Mouse (Mus musculus): ENCODE measurements around the gene Ddo. TPM values are rescaled to one million over a fixed set of nuclear protein-coding genes. Genes with fewer than 3 reads are reported as not detected.

Gene Ddo
- polyA plus RNA-seq, 1 experiment from 2014 or later = 0.79 TPM

DNA sequence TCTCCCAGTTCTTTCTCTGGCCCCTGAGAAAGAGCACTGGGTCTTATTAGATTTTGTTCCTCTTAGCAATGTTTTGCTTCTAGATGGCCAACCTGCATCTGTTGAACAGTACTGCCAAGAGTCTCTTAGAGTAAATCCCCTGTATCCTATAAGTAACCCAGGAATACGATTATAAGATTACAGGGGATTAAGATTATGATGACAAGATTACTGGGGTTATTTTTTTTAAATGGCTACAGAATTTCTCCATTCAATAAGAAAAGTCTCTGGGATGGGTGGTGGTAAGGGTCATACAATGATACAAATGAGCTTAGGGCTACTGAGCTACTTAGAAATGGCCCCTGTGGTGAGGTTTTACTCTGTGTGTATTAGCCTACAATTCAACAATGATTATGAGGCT is 15.5 kb downstream of the Ddo start:
- Histone ChIP-seq H3K4me2 (ENCODE audit: low read length) (no peak overlapping the region), H3K4me3 (ENCODE audit: low read depth, low read length) (no peak overlapping the region), H3K36me3 (ENCODE audit: control insufficient read depth, insufficient read depth, low read length) (no peaks in the 10 kb centered on the region), H3K9ac (ENCODE audit: low read length) (no peak overlapping the region), H3K4me1 (ENCODE audit: control insufficient read depth, insufficient read depth, low read length) (no peaks in the 10 kb centered on the region), H3K9me3 (replicated peaks; ENCODE audit: control insufficient read depth, low read length) (no peaks in the 10 kb centered on the region), H3K27me3 (replicated peaks; ENCODE audit: control insufficient read depth, insufficient read depth, low read length) (no peaks in the 10 kb centered on the region), H3K27ac (ENCODE audit: low read depth, low read length) (no peak overlapping the region)
- ATAC-seq = no peak
- no peak for DNase-seq (ENCODE audit: low spot score)
- 84% methylated on average over 1 of the region's 1 CpGs for WGBS

GRCm38 (mm10) chr10:40648776-40649175 is 19.0 kb downstream of the Ddo start:
- H3K4me2 ChIP-seq (ENCODE audit: low read length) = no peak overlapping the region
- H3K4me3 ChIP-seq (ENCODE audit: low read depth, low read length) = no peak overlapping the region
- H3K9me3 ChIP-seq (replicated peaks; ENCODE audit: control insufficient read depth, low read length) = no peaks in the 10 kb centered on the region
- no peaks in the 10 kb centered on the region for H3K27me3 ChIP-seq (replicated peaks; ENCODE audit: control insufficient read depth, insufficient read depth, low read length)
- no peak overlapping the region for H3K27ac ChIP-seq (ENCODE audit: low read depth, low read length)
- DNase-seq (ENCODE audit: low spot score) (no peak), ATAC-seq (no peak)
- no peak overlapping the region for H3K9ac ChIP-seq (ENCODE audit: low read length)
- peaks cover 6% of the 10 kb centered on the region; the same call in 1 of the 2 replicates for H3K4me1 ChIP-seq (ENCODE audit: control insufficient read depth, insufficient read depth, low read length)
- 77% methylated on average over 12 of the region's 12 CpGs for WGBS
- H3K36me3 ChIP-seq (ENCODE audit: control insufficient read depth, insufficient read depth, low read length) = no peaks in the 10 kb centered on the region

GRCm38 (mm10) chr10:40649634-40650033 is 19.8 kb downstream of the Ddo start:
- H3K4me1 ChIP-seq (ENCODE audit: control insufficient read depth, insufficient read depth, low read length) = peaks cover 6% of the 10 kb centered on the region; the same call in 1 of the 2 replicates
- DNase-seq (ENCODE audit: low spot score) (peak; percentile 76), ATAC-seq (no peak)
- 25% methylated on average over 4 of the region's 4 CpGs for WGBS
- H3K9me3 ChIP-seq (replicated peaks; ENCODE audit: control insufficient read depth, low read length) = no peaks in the 10 kb centered on the region
- no peaks in the 10 kb centered on the region for H3K36me3 ChIP-seq (ENCODE audit: control insufficient read depth, insufficient read depth, low read length)
- H3K4me3 ChIP-seq (ENCODE audit: low read depth, low read length) = no peak overlapping the region
- H3K9ac ChIP-seq (ENCODE audit: low read length) = no peak overlapping the region
- H3K27me3 ChIP-seq (replicated peaks; ENCODE audit: control insufficient read depth, insufficient read depth, low read length) = no peaks in the 10 kb centered on the region
- H3K4me2 ChIP-seq (ENCODE audit: low read length) = no peak overlapping the region
- no peak overlapping the region for H3K27ac ChIP-seq (ENCODE audit: low read depth, low read length)

GRCm38 (mm10) chr10:40651676-40652075 is 21.9 kb downstream of the Ddo start:
- Histone ChIP-seq H3K4me3 (ENCODE audit: low read depth, low read length) (no peak overlapping the region), H3K36me3 (ENCODE audit: control insufficient read depth, insufficient read depth, low read length) (no peaks in the 10 kb centered on the region), H3K9ac (ENCODE audit: low read length) (no peak overlapping the region), H3K9me3 (replicated peaks; ENCODE audit: control insufficient read depth, low read length) (no peaks in the 10 kb centered on the region), H3K27me3 (replicated peaks; ENCODE audit: control insufficient read depth, insufficient read depth, low read length) (no peaks in the 10 kb centered on the region), H3K27ac (ENCODE audit: low read depth, low read length) (no peak overlapping the region), H3K4me2 (ENCODE audit: low read length) (no peak overlapping the region), H3K4me1 (ENCODE audit: control insufficient read depth, insufficient read depth, low read length) (peaks cover 6% of the 10 kb centered on the region; the same call in 1 of the 2 replicates)
- DNase-seq (ENCODE audit: low spot score) (no peak), ATAC-seq (no peak)
- 48% methylated on average over 2 of the region's 2 CpGs for WGBS

GRCm38 (mm10) chr10:40665270-40665669 is 35.5 kb downstream of the Ddo start:
- Histone ChIP-seq H3K4me3 (ENCODE audit: low read depth, low read length) (no peak overlapping the region), H3K27ac (ENCODE audit: low read depth, low read length) (no peak overlapping the region), H3K9ac (ENCODE audit: low read length) (no peak overlapping the region), H3K9me3 (replicated peaks; ENCODE audit: control insufficient read depth, low read length) (no peaks in the 10 kb centered on the region), H3K27me3 (replicated peaks; ENCODE audit: control insufficient read depth, insufficient read depth, low read length) (no peaks in the 10 kb centered on the region), H3K36me3 (ENCODE audit: control insufficient read depth, insufficient read depth, low read length) (no peaks in the 10 kb centered on the region), H3K4me1 (ENCODE audit: control insufficient read depth, insufficient read depth, low read length) (no peaks in the 10 kb centered on the region), H3K4me2 (ENCODE audit: low read length) (no peak overlapping the region)
- DNase-seq (ENCODE audit: low spot score) (no peak), ATAC-seq (no peak)
- 88% methylated on average over 3 of the region's 3 CpGs for WGBS

- WGBS = 95% methylated on average over 1 of the region's 1 CpGs
- H3K9ac ChIP-seq (ENCODE audit: low read length) = no peak overlapping the region
- H3K9me3 ChIP-seq (replicated peaks; ENCODE audit: control insufficient read depth, low read length) = no peaks in the 10 kb centered on the region
- H3K4me3 ChIP-seq (ENCODE audit: low read depth, low read length) = no peak overlapping the region
- no peaks in the 10 kb centered on the region for H3K4me1 ChIP-seq (ENCODE audit: control insufficient read depth, insufficient read depth, low read length)
- H3K4me2 ChIP-seq (ENCODE audit: low read length) = no peak overlapping the region
- no peaks in the 10 kb centered on the region for H3K27me3 ChIP-seq (replicated peaks; ENCODE audit: control insufficient read depth, insufficient read depth, low read length)
- DNase-seq (ENCODE audit: low spot score) (no peak), ATAC-seq (no peak)
- no peak overlapping the region for H3K27ac ChIP-seq (ENCODE audit: low read depth, low read length)
- H3K36me3 ChIP-seq (ENCODE audit: control insufficient read depth, insufficient read depth, low read length) = no peaks in the 10 kb centered on the region
These were observed 37.1 kb downstream of the Ddo start for GRCm38 (mm10) chr10:40666943-40667342.

DNA sequence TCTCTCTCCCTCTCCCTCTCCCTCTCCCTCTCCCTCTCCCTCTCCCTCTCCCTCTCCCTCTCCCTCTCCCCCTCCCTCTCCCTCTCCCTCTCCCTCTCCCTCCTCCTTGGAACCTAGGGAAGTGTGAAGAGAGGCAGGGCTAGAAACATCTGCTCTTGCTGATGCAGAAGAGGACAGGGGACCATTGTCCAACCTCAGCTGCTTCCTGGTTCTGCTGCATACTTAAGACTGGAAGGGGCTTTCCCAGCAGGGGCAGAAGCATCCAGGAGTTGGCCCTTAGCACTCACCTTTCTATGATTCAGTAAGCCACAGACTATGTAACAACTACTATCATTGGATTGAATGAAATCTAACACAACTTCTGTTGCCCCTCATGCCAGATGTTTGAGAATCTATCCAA is 38.8 kb downstream of the Ddo start:
- DNase-seq (ENCODE audit: low spot score) (no peak), ATAC-seq (no peak)
- Histone ChIP-seq H3K9ac (ENCODE audit: low read length) (no peak overlapping the region), H3K4me3 (ENCODE audit: low read depth, low read length) (no peak overlapping the region), H3K27ac (ENCODE audit: low read depth, low read length) (no peak overlapping the region), H3K36me3 (ENCODE audit: control insufficient read depth, insufficient read depth, low read length) (no peaks in the 10 kb centered on the region), H3K4me1 (ENCODE audit: control insufficient read depth, insufficient read depth, low read length) (no peaks in the 10 kb centered on the region), H3K27me3 (replicated peaks; ENCODE audit: control insufficient read depth, insufficient read depth, low read length) (no peaks in the 10 kb centered on the region), H3K4me2 (ENCODE audit: low read length) (no peak overlapping the region), H3K9me3 (replicated peaks; ENCODE audit: control insufficient read depth, low read length) (no peaks in the 10 kb centered on the region)

DNA sequence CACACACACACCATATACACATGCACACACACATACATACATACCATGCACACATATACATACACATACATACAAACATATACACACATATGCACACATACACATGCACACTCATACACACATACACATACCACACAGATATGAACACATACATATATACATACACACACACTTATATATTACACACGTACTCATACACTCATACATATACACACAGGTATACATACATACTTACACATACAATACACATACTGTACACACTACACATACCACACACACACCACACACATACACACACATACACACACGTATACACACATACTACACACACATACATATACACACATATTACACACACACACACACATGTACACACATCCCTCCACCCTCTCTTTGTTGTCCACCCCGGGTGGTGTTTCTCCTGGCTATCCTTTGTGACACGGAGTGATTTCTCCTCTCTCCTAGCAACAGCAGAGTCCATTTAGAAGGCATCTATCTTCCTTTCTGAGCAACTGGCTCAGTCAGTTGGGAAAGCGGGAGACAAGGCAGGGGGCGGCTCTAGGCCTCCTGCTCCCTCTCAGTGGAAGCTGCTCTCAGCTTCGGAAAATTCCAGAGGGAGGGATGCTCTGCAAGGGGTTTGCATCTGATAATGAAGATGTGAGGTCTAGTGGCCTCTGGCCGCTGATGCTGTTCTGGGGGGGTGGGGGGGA is 42.9 kb downstream of the Ddo start:
- 60% methylated on average over 8 of the region's 8 CpGs for WGBS
- Histone ChIP-seq H3K9me3 (replicated peaks; ENCODE audit: control insufficient read depth, low read length) (no peaks in the 10 kb centered on the region), H3K27me3 (replicated peaks; ENCODE audit: control insufficient read depth, insufficient read depth, low read length) (no peaks in the 10 kb centered on the region), H3K4me1 (ENCODE audit: control insufficient read depth, insufficient read depth, low read length) (peaks cover 4% of the 10 kb centered on the region; the same call in 1 of the 2 replicates), H3K4me2 (ENCODE audit: low read length) (no peak overlapping the region), H3K9ac (ENCODE audit: low read length) (no peak overlapping the region), H3K36me3 (ENCODE audit: control insufficient read depth, insufficient read depth, low read length) (no peaks in the 10 kb centered on the region), H3K27ac (ENCODE audit: low read depth, low read length) (no peak overlapping the region), H3K4me3 (ENCODE audit: low read depth, low read length) (no peak overlapping the region)
- DNase-seq (ENCODE audit: low spot score) = no peak
- ATAC-seq = no peak

DNA sequence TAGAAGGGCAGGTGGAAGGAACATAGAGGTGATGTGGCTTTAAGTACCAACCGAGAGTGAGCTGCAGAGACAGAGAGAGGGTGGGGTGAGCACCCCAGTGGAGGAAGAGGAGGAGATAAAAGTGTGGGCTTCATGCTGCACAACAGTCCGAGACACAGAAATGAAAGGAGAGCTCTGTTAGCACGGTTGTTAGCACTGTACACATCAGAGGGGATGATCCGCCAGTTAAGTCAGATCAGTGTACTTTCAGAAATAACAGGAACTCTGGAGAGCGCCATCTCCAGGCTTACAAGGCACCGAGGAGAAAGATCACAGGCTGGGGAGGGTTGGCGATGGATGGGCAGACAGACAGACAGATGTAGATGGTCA is 43.5 kb downstream of the Ddo start:
- DNase-seq (ENCODE audit: low spot score) = no peak
- Histone ChIP-seq H3K36me3 (ENCODE audit: control insufficient read depth, insufficient read depth, low read length) (no peaks in the 10 kb centered on the region), H3K27ac (ENCODE audit: low read depth, low read length) (no peak overlapping the region), H3K4me3 (ENCODE audit: low read depth, low read length) (no peak overlapping the region), H3K4me1 (ENCODE audit: control insufficient read depth, insufficient read depth, low read length) (peaks cover 4% of the 10 kb centered on the region; the same call in 1 of the 2 replicates), H3K27me3 (replicated peaks; ENCODE audit: control insufficient read depth, insufficient read depth, low read length) (no peaks in the 10 kb centered on the region), H3K4me2 (ENCODE audit: low read length) (no peak overlapping the region), H3K9me3 (replicated peaks; ENCODE audit: control insufficient read depth, low read length) (no peaks in the 10 kb centered on the region), H3K9ac (ENCODE audit: low read length) (no peak overlapping the region)
- WGBS = 65% methylated on average over 7 of the region's 7 CpGs
- ATAC-seq = no peak
